Mouse (Mus musculus) liver, adult 2 months (tissue): ENCODE data around the gene Itgad.

Experiments used
- CTCF ChIP-seq: fragments of 200-500 bp; IDR thresholded peaks from 2 replicates; pipeline ENCODE4 v1.5.1; 2011; ENCODE audit warnings: low read depth, low read length, control low read depth
- POLR2A ChIP-seq: fragments of 200-500 bp; IDR thresholded peaks from 2 replicates; pipeline ENCODE4 v1.6.1; 2011; ENCODE audit warnings: low read length, control low read depth; ENCODE audit not compliant: insufficient read depth; ENCODE audit errors: extremely low read depth

DNA sequence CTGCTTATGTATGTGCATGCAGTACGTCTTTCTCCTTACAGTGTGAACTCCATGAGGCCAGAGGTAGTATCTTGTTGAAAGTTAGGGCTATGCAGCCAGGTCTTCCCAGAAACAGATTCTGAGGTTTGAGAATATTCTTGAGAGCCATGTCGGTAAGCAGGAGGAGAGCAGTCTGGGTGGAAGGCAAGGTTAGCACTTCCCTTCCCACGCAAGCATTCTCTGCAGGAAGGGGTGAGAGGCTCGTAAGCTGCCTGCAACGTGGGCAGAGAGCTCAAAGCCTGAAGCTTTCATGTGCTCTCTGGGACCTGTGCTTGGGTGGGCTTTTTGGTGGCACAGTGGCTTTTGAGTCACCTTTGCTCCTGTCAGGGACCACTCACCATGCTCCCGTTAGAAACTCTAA lies 26.4 kb downstream of the Itgad start:
- TF ChIP-seq CTCF (no peak), POLR2A (no peak)
